Mouse (Mus musculus) cortical plate, adult 2 months (tissue): ENCODE data around the gene Cd86. TPM values are rescaled to one million over a fixed set of nuclear protein-coding genes. Genes with fewer than 3 reads are reported as not detected.

ENCODE experiments used
- H3K27ac ChIP-seq: fragments of 200-500 bp; 2 replicates; pipeline ENCODE4 v1.5.1; 2012; ENCODE audit warnings: low read length, control low read depth, inconsistent platforms; ENCODE audit not compliant: insufficient read depth
- H3K4me1 ChIP-seq: fragments of 200-500 bp; 2 replicates; pipeline ENCODE4 v1.6.1; 2011; ENCODE audit warnings: low read length; ENCODE audit not compliant: control insufficient read depth, insufficient read depth
- H3K4me3 ChIP-seq: fragments of 200-500 bp; 2 replicates; pipeline ENCODE4 v1.5.1; 2011; ENCODE audit warnings: mild to moderate bottlenecking, low read length, control low read depth; ENCODE audit not compliant: insufficient read depth
- CTCF ChIP-seq: fragments of 200-500 bp; IDR thresholded peaks from 2 replicates; pipeline ENCODE4 v1.5.1; 2011; ENCODE audit warnings: mild to moderate bottlenecking, control low read depth, low read length; ENCODE audit not compliant: insufficient read depth; ENCODE audit errors: extremely low read depth
- POLR2A ChIP-seq: fragments of 200-500 bp; IDR thresholded peaks from 2 replicates; pipeline ENCODE4 v1.6.1; 2011; ENCODE audit warnings: mild to moderate bottlenecking, low read length, control low read depth; ENCODE audit not compliant: insufficient read depth; ENCODE audit errors: extremely low read depth
- polyA plus RNA-seq: library from polyadenylated mRNA; depleted of rRNA; stranded (reverse); fragments of >200 nt; gene quantifications from 2 replicates; pipeline ENCODE4 v1.2.3, GENCODE M21; 2012; rRNA removed

Cd86 gene
- polyA plus RNA-seq, result 2.7 and 3.2 TPM in 2 replicates

- TF ChIP-seq POLR2A (no peak), CTCF (no peak)
- Histone ChIP-seq H3K27ac (no peak within 1 kb of the TSS), H3K4me3 (no peak within 1 kb of the TSS), H3K4me1 (no peaks in the 10 kb centered on the region)
Measured at GRCm38 (mm10) chr16:36665782-36666181, at the start of gene Cd86. Cd86 (minus strand) TSS chr16:36666081.

DNA sequence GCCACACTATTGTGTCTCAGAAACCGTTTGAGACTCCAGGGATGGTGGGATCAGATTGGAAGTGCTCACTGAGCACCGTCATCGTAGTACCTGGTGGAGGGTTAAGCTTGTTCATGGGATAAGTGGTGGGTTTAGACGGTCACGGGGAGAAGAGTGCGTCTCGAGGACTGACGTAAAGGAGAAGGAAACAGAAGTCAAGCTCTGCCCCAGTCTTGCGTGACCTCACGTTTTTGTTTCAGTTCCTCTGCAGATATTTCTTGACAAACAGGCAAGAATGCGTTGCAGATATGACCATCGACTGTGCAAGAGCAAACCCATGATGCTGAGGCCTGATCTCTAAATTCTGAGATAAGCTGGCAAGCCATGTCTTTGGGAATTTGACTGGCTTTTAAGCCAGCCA is 45.9 kb upstream of the Cd86 start:
- TF ChIP-seq POLR2A, result no peak
- TF ChIP-seq CTCF, result no peak
- Histone ChIP-seq H3K27ac (no peak overlapping the region), H3K4me1 (no peaks in the 10 kb centered on the region), H3K4me3 (no peak overlapping the region)

- H3K4me3 ChIP-seq, result no peak overlapping the region
- TF ChIP-seq POLR2A (no peak), CTCF (no peak)
Measured at GRCm38 (mm10) chr16:36710794-36711193, 44.9 kb upstream of the Cd86 start.

GRCm38 (mm10) chr16:36709405-36709804 is 43.5 kb upstream of the Cd86 start:
- no peak overlapping the region; the same call in 1 of the 2 replicates for H3K27ac ChIP-seq
- TF ChIP-seq POLR2A, result no peak
- no peak for TF ChIP-seq CTCF
- H3K4me3 ChIP-seq, result no peak overlapping the region
- no peaks in the 10 kb centered on the region for H3K4me1 ChIP-seq

More at GRCm38 (mm10) chr16:36710794-36711193, 44.9 kb upstream of the Cd86 start:
- no peaks in the 10 kb centered on the region for H3K4me1 ChIP-seq
- no peak overlapping the region for H3K27ac ChIP-seq

- TF ChIP-seq CTCF (no peak), POLR2A (no peak)
- Histone ChIP-seq H3K27ac (no peak overlapping the region), H3K4me1 (no peaks in the 10 kb centered on the region), H3K4me3 (no peak overlapping the region)
Measured at GRCm38 (mm10) chr16:36708751-36709150, 42.9 kb upstream of the Cd86 start.

DNA sequence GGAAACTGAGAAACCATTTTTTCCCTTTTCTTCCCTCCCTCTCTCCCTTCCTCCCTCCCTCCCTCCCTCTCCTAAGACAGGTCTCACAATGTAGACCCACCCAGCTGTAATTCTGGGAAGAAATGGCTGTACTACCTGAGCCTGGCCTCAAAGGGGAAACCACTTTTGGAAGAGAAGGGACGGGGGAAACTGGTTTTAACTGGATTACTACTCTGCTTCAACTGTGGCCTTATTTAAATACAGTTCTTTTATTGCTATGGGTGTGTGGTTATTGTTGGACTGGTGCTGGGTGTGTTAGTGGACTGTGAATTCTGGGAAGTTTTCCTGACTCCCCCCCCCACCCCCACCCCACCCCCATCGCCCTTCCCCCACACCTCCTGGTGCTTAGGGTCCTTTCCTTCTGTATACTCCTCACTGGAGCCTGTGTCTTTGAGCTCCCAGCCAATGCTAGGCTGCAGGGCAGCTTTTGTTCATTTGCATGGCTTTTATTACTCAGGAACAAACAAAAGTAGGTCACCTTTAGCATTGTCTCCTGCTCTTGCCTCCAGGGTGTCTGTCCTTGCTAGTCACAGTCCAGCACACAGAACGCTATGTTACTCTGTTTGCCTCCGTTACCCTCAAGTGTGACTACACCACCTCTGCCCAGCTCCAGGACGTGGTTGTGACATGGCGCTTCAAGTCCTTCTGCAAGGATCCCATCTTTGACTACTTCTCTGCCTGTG is 42.0 kb upstream of the Cd86 start:
- H3K4me1 ChIP-seq, result no peaks in the 10 kb centered on the region
- no peak for TF ChIP-seq POLR2A
- TF ChIP-seq CTCF, result no peak
- H3K4me3 ChIP-seq, result no peak overlapping the region
- no peak overlapping the region for H3K27ac ChIP-seq

DNA sequence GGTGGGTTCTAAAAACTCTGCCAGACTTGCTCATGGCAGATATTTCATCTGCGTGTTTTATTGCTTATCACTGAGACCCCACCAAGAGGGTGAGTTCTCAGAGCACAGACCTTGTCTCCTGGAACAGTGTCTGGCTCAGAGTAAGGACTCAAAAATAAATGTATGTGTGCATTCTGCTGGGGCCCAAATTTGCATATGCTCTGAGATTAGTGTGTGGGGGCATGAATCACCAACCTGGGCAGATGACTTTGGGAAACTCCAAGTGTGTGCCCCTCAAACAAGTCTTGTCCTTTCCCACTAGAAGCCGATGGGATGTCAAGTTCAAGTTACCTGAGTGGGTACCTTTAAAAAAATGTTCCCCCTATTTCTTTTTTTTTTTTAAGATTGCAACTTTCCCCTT is 34.6 kb upstream of the Cd86 start:
- no peak overlapping the region for H3K27ac ChIP-seq
- TF ChIP-seq POLR2A (no peak), CTCF (no peak)
- H3K4me1 ChIP-seq, result no peaks in the 10 kb centered on the region
- no peak overlapping the region for H3K4me3 ChIP-seq

GRCm38 (mm10) chr16:36697331-36697730 is 31.4 kb upstream of the Cd86 start:
- no peak overlapping the region for H3K4me3 ChIP-seq

GRCm38 (mm10) chr16:36694798-36695290 is 29.0 kb upstream of the Cd86 start:
- Histone ChIP-seq H3K27ac (no peak overlapping the region), H3K4me3 (no peak overlapping the region), H3K4me1 (no peaks in the 10 kb centered on the region)
- TF ChIP-seq CTCF, result no peak
- no peak for TF ChIP-seq POLR2A

More at GRCm38 (mm10) chr16:36697331-36697730, 31.4 kb upstream of the Cd86 start:
- H3K27ac ChIP-seq, result no peak overlapping the region
- no peak for TF ChIP-seq CTCF
- no peaks in the 10 kb centered on the region for H3K4me1 ChIP-seq

DNA sequence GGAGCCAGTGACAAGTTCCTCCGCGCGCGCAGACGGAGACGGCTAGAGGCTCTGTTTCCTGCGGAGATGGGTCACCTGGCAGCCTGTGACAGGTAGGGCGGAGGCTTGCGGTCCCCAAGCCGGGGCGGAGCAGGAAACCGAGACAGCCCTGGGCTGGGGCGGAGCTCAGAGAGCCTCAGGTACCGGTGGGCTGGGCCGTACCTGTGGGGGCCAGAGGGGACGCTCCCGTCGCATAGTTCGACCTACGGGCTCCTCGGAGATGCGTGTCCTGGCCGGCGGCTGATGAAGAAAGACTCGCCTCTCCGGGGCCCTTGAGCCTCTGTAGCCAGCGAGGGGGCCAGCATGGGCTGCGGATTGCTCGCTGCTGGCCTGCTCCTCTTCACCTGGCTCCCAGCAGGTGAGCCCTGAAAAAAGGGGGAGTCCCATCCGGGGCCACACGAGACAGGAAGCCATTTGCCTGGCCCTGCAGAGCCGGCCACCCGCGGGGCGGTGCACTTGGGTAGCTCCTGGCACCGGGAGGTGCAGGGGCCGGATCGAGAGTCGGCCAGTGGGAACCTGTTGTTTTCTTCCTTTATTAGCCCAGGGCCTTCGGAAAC is 28.0 kb upstream of the Cd86 start, which contains the start of gene Ildr1:
TSS of gene Ildr1 (plus strand) at position 161 of the 596 bp plus-strand sequence.
- Histone ChIP-seq H3K27ac (no peak within 1 kb of the TSS), H3K4me1 (no peaks in the 10 kb centered on the region), H3K4me3 (peak within 1 kb of the TSS; percentile 17; the same call in 1 of the 2 replicates)
- no peak for TF ChIP-seq POLR2A
- no peak for TF ChIP-seq CTCF
